Mouse (Mus musculus): ENCODE measurements around the gene Fam166b. TPM values are rescaled to one million over a fixed set of nuclear protein-coding genes. Genes with fewer than 3 reads are reported as not detected.

The Fam166b gene
- polyA plus RNA-seq, 1 experiment from 2014 or later: 0.22 TPM

DNA sequence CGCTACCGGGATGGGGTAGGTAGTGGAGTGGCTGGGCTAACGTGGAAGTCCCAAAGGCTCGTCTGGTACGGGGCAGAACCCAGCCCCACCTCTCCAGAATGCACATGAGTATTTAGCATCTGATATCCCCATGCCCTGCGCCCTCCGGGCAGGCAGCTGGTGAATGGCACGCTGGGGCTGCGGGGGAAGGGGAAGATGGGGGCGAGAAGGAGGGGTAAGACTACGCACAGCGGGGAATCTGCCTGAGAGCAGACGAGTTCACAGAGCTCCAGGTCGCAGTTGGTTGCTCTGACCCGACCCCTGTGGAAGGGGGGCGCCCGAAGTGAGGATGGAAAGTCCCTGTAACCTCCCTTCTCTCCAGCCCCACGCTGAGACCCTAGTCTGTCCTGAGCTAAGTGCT lies 24.5 kb upstream of the Fam166b start:
- H3K36me3 ChIP-seq: no peaks in the 10 kb centered on the region
- H3K9me3 ChIP-seq: no peaks in the 10 kb centered on the region
- H3K4me3 ChIP-seq (replicated peaks): peak overlapping the region; percentile 21
- peak overlapping the region; percentile 49 for H3K4me2 ChIP-seq
- ATAC-seq (ENCODE audit: insufficient read depth, low FRiP score, low read depth): no peak
- peaks cover 31% of the 10 kb centered on the region for H3K27me3 ChIP-seq (replicated peaks)
- 1% methylated on average over 17 of the region's 18 CpGs for WGBS
- peaks cover 12% of the 10 kb centered on the region for H3K4me1 ChIP-seq
- no peak overlapping the region for H3K9ac ChIP-seq
- no peak overlapping the region for H3K27ac ChIP-seq

DNA sequence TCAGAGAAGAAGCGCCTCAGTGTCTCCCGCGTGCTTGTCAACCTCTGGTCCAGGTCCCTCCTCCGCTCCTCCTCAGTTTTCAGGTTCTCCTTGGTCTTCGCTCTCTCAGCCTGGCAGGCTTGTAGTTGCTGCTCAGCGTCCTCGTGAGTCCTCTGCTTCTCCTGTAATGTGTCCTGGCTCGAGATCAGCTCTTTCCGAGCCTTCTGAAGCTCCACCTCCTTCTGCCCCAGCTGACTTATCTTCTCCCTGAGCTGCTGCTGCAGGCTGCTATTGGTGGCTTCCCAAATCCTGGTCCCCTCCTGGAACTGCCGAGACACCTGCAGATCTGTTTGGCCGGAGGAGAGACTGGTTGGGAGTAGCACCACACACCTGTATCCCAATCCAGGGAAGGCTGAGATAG lies 23.4 kb upstream of the Fam166b start:
- peaks cover 6% of the 10 kb centered on the region; the same call in 1 of the 2 replicates for H3K36me3 ChIP-seq
- peaks cover 12% of the 10 kb centered on the region for H3K4me1 ChIP-seq
- H3K4me3 ChIP-seq (replicated peaks): no peak overlapping the region
- no peaks in the 10 kb centered on the region for H3K9me3 ChIP-seq
- H3K27ac ChIP-seq: no peak overlapping the region
- 48% methylated on average over 11 of the region's 11 CpGs for WGBS
- peaks cover 31% of the 10 kb centered on the region for H3K27me3 ChIP-seq (replicated peaks)
- no peak for ATAC-seq (ENCODE audit: insufficient read depth, low FRiP score, low read depth)
- no peak overlapping the region for H3K9ac ChIP-seq
- H3K4me2 ChIP-seq: no peak overlapping the region

DNA sequence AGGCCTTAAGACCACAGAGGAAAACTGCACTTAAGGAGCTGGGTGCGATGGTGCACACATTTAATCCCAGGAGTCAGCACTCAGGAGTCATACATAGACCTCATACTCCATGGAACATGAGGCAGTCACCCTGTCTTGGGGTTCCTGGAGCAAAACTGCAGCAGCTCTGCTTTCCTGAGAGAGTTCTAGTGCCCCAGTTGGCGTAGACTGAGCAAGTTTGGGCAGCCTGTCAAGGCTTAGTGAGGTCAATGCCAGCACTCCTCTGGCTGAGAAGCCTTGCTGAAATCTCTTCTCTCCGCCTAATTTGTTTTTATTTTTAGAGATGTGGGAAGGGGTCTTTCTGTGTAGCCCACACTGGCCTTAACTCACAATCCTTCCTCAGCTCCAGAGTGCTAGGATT lies 19.6 kb upstream of the Fam166b start:
- no peak for ATAC-seq (ENCODE audit: insufficient read depth, low FRiP score, low read depth)
- WGBS: 83% methylated on average over 3 of the region's 3 CpGs
- Histone ChIP-seq H3K9me3 (no peaks in the 10 kb centered on the region), H3K4me1 (peaks cover 15% of the 10 kb centered on the region), H3K4me3 (replicated peaks) (no peak overlapping the region), H3K36me3 (peaks cover 29% of the 10 kb centered on the region), H3K9ac (no peak overlapping the region), H3K27me3 (replicated peaks) (peaks cover 14% of the 10 kb centered on the region), H3K27ac (no peak overlapping the region), H3K4me2 (no peak overlapping the region)

DNA sequence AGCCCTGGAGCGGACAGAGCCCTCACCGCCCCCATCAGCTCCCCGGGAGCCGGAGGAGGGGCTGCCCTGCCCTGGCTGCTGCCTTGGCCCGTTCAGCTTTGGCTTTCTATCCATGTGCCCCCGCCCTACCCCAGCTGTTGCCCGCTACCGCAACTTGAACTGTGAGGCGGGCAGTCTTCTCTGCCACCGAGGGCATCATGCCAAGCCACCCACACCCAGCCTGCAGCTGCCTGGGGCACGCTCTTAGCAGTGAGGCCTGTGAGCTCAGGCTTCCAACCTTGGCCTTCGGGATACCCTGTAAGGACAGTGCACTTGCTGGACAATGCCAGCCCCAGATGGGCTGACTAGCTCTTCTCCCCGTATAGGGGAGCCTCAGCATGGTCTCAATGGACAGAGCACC lies 18.3 kb upstream of the Fam166b start:
- no peak for ATAC-seq (ENCODE audit: insufficient read depth, low FRiP score, low read depth)
- 88% methylated on average over 13 of the region's 13 CpGs for WGBS
- Histone ChIP-seq H3K36me3 (peaks cover 29% of the 10 kb centered on the region), H3K27me3 (replicated peaks) (peaks cover 2% of the 10 kb centered on the region; the same call in 1 of the 2 replicates), H3K9me3 (no peaks in the 10 kb centered on the region), H3K9ac (no peak overlapping the region), H3K4me1 (peaks cover 11% of the 10 kb centered on the region), H3K27ac (no peak overlapping the region), H3K4me2 (no peak overlapping the region), H3K4me3 (replicated peaks) (no peak overlapping the region)

- no peaks in the 10 kb centered on the region for H3K9me3 ChIP-seq
- peak overlapping the region; percentile 85 for H3K4me2 ChIP-seq
- H3K4me3 ChIP-seq (replicated peaks): peak overlapping the region; percentile 97
- no peak for ATAC-seq (ENCODE audit: insufficient read depth, low FRiP score, low read depth)
- no peaks in the 10 kb centered on the region for H3K27me3 ChIP-seq (replicated peaks)
- H3K9ac ChIP-seq: peak overlapping the region; percentile 96
- WGBS: under 1% methylated on average over 28 of the region's 28 CpGs
- H3K4me1 ChIP-seq: peaks cover 11% of the 10 kb centered on the region
- peak overlapping the region; percentile 94 for H3K27ac ChIP-seq
- H3K36me3 ChIP-seq: peaks cover 29% of the 10 kb centered on the region
These were observed 14.6 kb upstream of the Fam166b start for GRCm38 (mm10) chr4:43443511-43443910.

GRCm38 (mm10) chr4:43442456-43443361 lies 13.8 kb upstream of the Fam166b start:
- Histone ChIP-seq H3K27ac (peak overlapping the region; percentile 94), H3K4me1 (peaks cover 11% of the 10 kb centered on the region), H3K4me2 (peak overlapping the region; percentile 85), H3K4me3 (replicated peaks) (peak overlapping the region; percentile 97), H3K27me3 (replicated peaks) (no peaks in the 10 kb centered on the region), H3K9me3 (no peaks in the 10 kb centered on the region), H3K9ac (peak overlapping the region; percentile 96), H3K36me3 (peaks cover 24% of the 10 kb centered on the region)
- ATAC-seq (ENCODE audit: insufficient read depth, low FRiP score, low read depth): peak; percentile 70
- WGBS: under 1% methylated on average over 80 of the region's 88 CpGs

GRCm38 (mm10) chr4:43442044-43442443 lies 13.1 kb upstream of the Fam166b start:
- Histone ChIP-seq H3K4me2 (peak overlapping the region; percentile 85), H3K4me1 (peaks cover 11% of the 10 kb centered on the region), H3K27ac (peak overlapping the region; percentile 94), H3K27me3 (replicated peaks) (no peaks in the 10 kb centered on the region), H3K4me3 (replicated peaks) (peak overlapping the region; percentile 97), H3K9ac (peak overlapping the region; percentile 57), H3K9me3 (no peaks in the 10 kb centered on the region), H3K36me3 (peaks cover 20% of the 10 kb centered on the region)
- WGBS: under 1% methylated on average over 33 of the region's 33 CpGs
- peak; percentile 91 for ATAC-seq (ENCODE audit: insufficient read depth, low FRiP score, low read depth)

DNA sequence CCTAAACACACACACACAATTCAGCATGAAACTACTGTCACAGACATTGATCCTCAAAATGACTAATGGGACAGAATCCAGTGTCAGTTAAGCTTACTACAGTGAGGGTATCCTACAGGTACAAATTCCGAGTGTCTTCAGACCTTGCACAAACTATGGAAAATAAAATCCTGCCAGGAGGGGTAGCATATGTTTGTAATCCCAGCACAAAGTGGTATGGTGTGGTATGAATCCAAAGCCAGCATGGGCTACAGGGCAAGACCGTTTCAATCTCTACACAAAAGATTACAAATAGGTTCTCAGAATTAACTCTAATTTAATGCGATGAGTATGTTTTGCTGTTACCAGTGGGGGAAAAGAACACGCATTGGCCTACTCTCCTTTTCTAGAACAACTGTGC lies 12.7 kb upstream of the Fam166b start, which contains the start of gene Tesk1:
Gene Tesk1 (plus strand): TSS at position 301 of the 400 bp plus-strand sequence.
- H3K27ac ChIP-seq: peak within 1 kb of the TSS; percentile 94
- ATAC-seq (ENCODE audit: insufficient read depth, low FRiP score, low read depth): no peak
- H3K36me3 ChIP-seq: peaks cover 16% of the 10 kb centered on the region
- peaks cover 11% of the 10 kb centered on the region for H3K4me1 ChIP-seq
- H3K27me3 ChIP-seq (replicated peaks): no peaks in the 10 kb centered on the region
- peak within 1 kb of the TSS; percentile 97 for H3K4me3 ChIP-seq (replicated peaks)
- 24% methylated on average over 4 of the region's 4 CpGs for WGBS
- no peaks in the 10 kb centered on the region for H3K9me3 ChIP-seq
- peak within 1 kb of the TSS; percentile 85 for H3K4me2 ChIP-seq
- H3K9ac ChIP-seq: peak within 1 kb of the TSS; percentile 96

GRCm38 (mm10) chr4:43432832-43433231 lies 3.9 kb upstream of the Fam166b start:
- Histone ChIP-seq H3K4me3 (replicated peaks) (no peak overlapping the region), H3K9ac (no peak overlapping the region), H3K27ac (no peak overlapping the region), H3K9me3 (no peaks in the 10 kb centered on the region), H3K4me2 (no peak overlapping the region), H3K4me1 (peaks cover 15% of the 10 kb centered on the region; the same call in 1 of the 2 replicates), H3K27me3 (replicated peaks) (no peaks in the 10 kb centered on the region; the same call in 1 of the 2 replicates), H3K36me3 (no peaks in the 10 kb centered on the region)
- WGBS: 86% methylated on average over 1 of the region's 1 CpGs
- no peak for ATAC-seq (ENCODE audit: insufficient read depth, low FRiP score, low read depth)

DNA sequence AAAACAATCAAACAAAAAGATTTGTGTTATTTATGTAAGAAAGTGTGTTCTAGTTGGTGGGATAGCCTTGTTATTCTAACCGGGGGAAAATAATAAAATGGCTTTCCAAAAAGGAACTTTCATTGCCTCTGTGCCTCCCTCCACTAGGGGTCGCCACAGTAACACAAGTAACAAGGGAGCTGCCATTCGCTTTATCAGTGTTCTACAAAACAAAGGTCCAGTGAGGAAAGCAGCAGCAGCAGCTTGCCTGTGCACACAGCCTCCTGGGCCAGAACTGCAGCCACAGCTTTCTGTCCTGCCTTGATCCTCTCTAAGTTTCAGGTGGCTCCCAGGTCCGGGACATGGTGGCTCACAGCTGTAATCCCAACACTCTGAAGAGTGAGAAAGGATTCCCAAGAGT lies 2.8 kb upstream of the Fam166b start:
- Histone ChIP-seq H3K27ac (no peak overlapping the region), H3K4me3 (replicated peaks) (no peak overlapping the region), H3K9ac (no peak overlapping the region), H3K36me3 (no peaks in the 10 kb centered on the region), H3K27me3 (replicated peaks) (peaks cover 9% of the 10 kb centered on the region; the same call in 1 of the 2 replicates), H3K9me3 (no peaks in the 10 kb centered on the region), H3K4me2 (no peak overlapping the region), H3K4me1 (peaks cover 21% of the 10 kb centered on the region; the same call in 1 of the 2 replicates)
- peak; percentile 66; the same call in 1 of the 2 replicates for ATAC-seq (ENCODE audit: insufficient read depth, low FRiP score, low read depth)
- 2% methylated on average over 4 of the region's 4 CpGs for WGBS

- peaks cover 20% of the 10 kb centered on the region for H3K36me3 ChIP-seq
- peaks cover 28% of the 10 kb centered on the region for H3K4me1 ChIP-seq
- WGBS: 34% methylated on average over 16 of the region's 16 CpGs
- H3K27me3 ChIP-seq (replicated peaks): peaks cover 17% of the 10 kb centered on the region
- no peak for ATAC-seq (ENCODE audit: insufficient read depth, low FRiP score, low read depth)
- no peak overlapping the region for H3K4me3 ChIP-seq (replicated peaks)
- no peak overlapping the region for H3K27ac ChIP-seq
- H3K4me2 ChIP-seq: no peak overlapping the region
- H3K9ac ChIP-seq: no peak overlapping the region
- no peaks in the 10 kb centered on the region for H3K9me3 ChIP-seq
These were observed 613 bp downstream of the Fam166b start for GRCm38 (mm10) chr4:43428180-43428861.

Data from stomach, embryonic 15.5 days (tissue).